Mouse (Mus musculus): ENCODE data around the gene Wdr81. TPM values are rescaled to one million over a fixed set of nuclear protein-coding genes. Genes with fewer than 3 reads are reported as not detected.

The Wdr81 gene
- total and polyA plus RNA-seq, 2 experiments from 2014 or later = 4.5 to 29.7 TPM

GRCm38 (mm10) chr11:75406104-75406503 lies 48.4 kb downstream of the Wdr81 start:
- no peak for TF ChIP-seq CTCF (IDR thresholded peaks at IDR 0.05)
- H3K9ac ChIP-seq (replicated peaks; ENCODE audit: low read length, poor library complexity, severe bottlenecking) = no peak overlapping the region
- no peaks in the 10 kb centered on the region for H3K9me3 ChIP-seq (ENCODE audit: low read length)
- no peak for ATAC-seq (ENCODE audit: low FRiP score)
- WGBS = 82% methylated on average over 4 of the region's 4 CpGs
- H3K4me2 ChIP-seq (ENCODE audit: low read depth, low read length, poor library complexity, severe bottlenecking) = no peak overlapping the region
- H3K36me3 ChIP-seq (ENCODE audit: insufficient read depth, low read length) = no peaks in the 10 kb centered on the region
- H3K27ac ChIP-seq (ENCODE audit: low read depth, low read length) = no peak overlapping the region
- no peak overlapping the region for H3K4me3 ChIP-seq (ENCODE audit: low read depth, low read length)
- DNase-seq (ENCODE audit: low spot score) = no peak
- H3K4me1 ChIP-seq (ENCODE audit: insufficient read depth, low read length) = no peaks in the 10 kb centered on the region
- no peaks in the 10 kb centered on the region for H3K27me3 ChIP-seq (ENCODE audit: insufficient read depth, low read length)

GRCm38 (mm10) chr11:75404801-75405200 lies 49.7 kb downstream of the Wdr81 start:
- no peak for ATAC-seq (ENCODE audit: low FRiP score)
- 88% methylated on average over 6 of the region's 6 CpGs for WGBS
- no peaks in the 10 kb centered on the region for H3K9me3 ChIP-seq (ENCODE audit: low read length)

GRCm38 (mm10) chr11:75403301-75404052 lies 51.0 kb downstream of the Wdr81 start:
- Histone ChIP-seq H3K9me3 (ENCODE audit: low read length) (no peaks in the 10 kb centered on the region), H3K4me1 (ENCODE audit: insufficient read depth, low read length) (no peaks in the 10 kb centered on the region), H3K36me3 (ENCODE audit: insufficient read depth, low read length) (no peaks in the 10 kb centered on the region), H3K27ac (ENCODE audit: low read depth, low read length) (no peak overlapping the region), H3K4me2 (ENCODE audit: low read depth, low read length, poor library complexity, severe bottlenecking) (no peak overlapping the region), H3K27me3 (ENCODE audit: insufficient read depth, low read length) (no peaks in the 10 kb centered on the region), H3K9ac (replicated peaks; ENCODE audit: low read length, poor library complexity, severe bottlenecking) (no peak overlapping the region), H3K4me3 (ENCODE audit: low read depth, low read length) (no peak overlapping the region)
- DNase-seq (ENCODE audit: low spot score) = no peak
- ATAC-seq (ENCODE audit: low FRiP score) = no peak
- no peak for TF ChIP-seq CTCF (IDR thresholded peaks at IDR 0.05)
- 79% methylated on average over 6 of the region's 6 CpGs for WGBS

More at GRCm38 (mm10) chr11:75404801-75405200, 49.7 kb downstream of the Wdr81 start:
- Histone ChIP-seq H3K9ac (replicated peaks; ENCODE audit: low read length, poor library complexity, severe bottlenecking) (no peak overlapping the region), H3K36me3 (ENCODE audit: insufficient read depth, low read length) (no peaks in the 10 kb centered on the region), H3K4me1 (ENCODE audit: insufficient read depth, low read length) (no peaks in the 10 kb centered on the region), H3K27ac (ENCODE audit: low read depth, low read length) (no peak overlapping the region), H3K4me2 (ENCODE audit: low read depth, low read length, poor library complexity, severe bottlenecking) (no peak overlapping the region), H3K4me3 (ENCODE audit: low read depth, low read length) (no peak overlapping the region), H3K27me3 (ENCODE audit: insufficient read depth, low read length) (no peaks in the 10 kb centered on the region)
- no peak for TF ChIP-seq CTCF (IDR thresholded peaks at IDR 0.05)
- DNase-seq (ENCODE audit: low spot score) = no peak

- ATAC-seq (ENCODE audit: low FRiP score) (peak; percentile 72; the same call in 1 of the 2 replicates), DNase-seq (ENCODE audit: low spot score) (peak; percentile 90)
- no peak overlapping the region for H3K4me3 ChIP-seq (ENCODE audit: low read depth, low read length)
- H3K4me1 ChIP-seq (ENCODE audit: insufficient read depth, low read length) = no peaks in the 10 kb centered on the region
- H3K9me3 ChIP-seq (ENCODE audit: low read length) = no peaks in the 10 kb centered on the region
- H3K4me2 ChIP-seq (ENCODE audit: low read depth, low read length, poor library complexity, severe bottlenecking) = no peak overlapping the region
- no peak overlapping the region for H3K9ac ChIP-seq (replicated peaks; ENCODE audit: low read length, poor library complexity, severe bottlenecking)
- no peaks in the 10 kb centered on the region for H3K27me3 ChIP-seq (ENCODE audit: insufficient read depth, low read length)
- TF ChIP-seq CTCF (IDR thresholded peaks at IDR 0.05) = peak; percentile 87
- no peaks in the 10 kb centered on the region for H3K36me3 ChIP-seq (ENCODE audit: insufficient read depth, low read length)
- WGBS = 47% methylated on average over 5 of the region's 5 CpGs
- peak overlapping the region; percentile 60; the same call in 1 of the 2 replicates for H3K27ac ChIP-seq (ENCODE audit: low read depth, low read length)
These were observed 52.2 kb downstream of the Wdr81 start for GRCm38 (mm10) chr11:75402271-75402690.

GRCm38 (mm10) chr11:75400099-75400498 lies 54.4 kb downstream of the Wdr81 start:
- no peak overlapping the region for H3K9ac ChIP-seq (replicated peaks; ENCODE audit: low read length, poor library complexity, severe bottlenecking)
- H3K36me3 ChIP-seq (ENCODE audit: insufficient read depth, low read length) = no peaks in the 10 kb centered on the region
- DNase-seq (ENCODE audit: low spot score) (peak; percentile 35), ATAC-seq (ENCODE audit: low FRiP score) (no peak)
- no peak for TF ChIP-seq CTCF (IDR thresholded peaks at IDR 0.05)
- H3K27me3 ChIP-seq (ENCODE audit: insufficient read depth, low read length) = no peaks in the 10 kb centered on the region
- no peak overlapping the region for H3K4me2 ChIP-seq (ENCODE audit: low read depth, low read length, poor library complexity, severe bottlenecking)
- no peak overlapping the region for H3K4me3 ChIP-seq (ENCODE audit: low read depth, low read length)
- H3K27ac ChIP-seq (ENCODE audit: low read depth, low read length) = no peak overlapping the region
- H3K9me3 ChIP-seq (ENCODE audit: low read length) = no peaks in the 10 kb centered on the region
- 52% methylated on average over 9 of the region's 9 CpGs for WGBS
- H3K4me1 ChIP-seq (ENCODE audit: insufficient read depth, low read length) = no peaks in the 10 kb centered on the region

- no peak overlapping the region for H3K4me3 ChIP-seq (ENCODE audit: low read depth, low read length)
- no peak for TF ChIP-seq CTCF (IDR thresholded peaks at IDR 0.05)
- H3K4me1 ChIP-seq (ENCODE audit: insufficient read depth, low read length) = no peaks in the 10 kb centered on the region
- no peak overlapping the region for H3K4me2 ChIP-seq (ENCODE audit: low read depth, low read length, poor library complexity, severe bottlenecking)
- H3K27me3 ChIP-seq (ENCODE audit: insufficient read depth, low read length) = no peaks in the 10 kb centered on the region
- WGBS = 83% methylated on average over 11 of the region's 11 CpGs
- no peak overlapping the region for H3K9ac ChIP-seq (replicated peaks; ENCODE audit: low read length, poor library complexity, severe bottlenecking)
- DNase-seq (ENCODE audit: low spot score) = no peak
- no peaks in the 10 kb centered on the region for H3K9me3 ChIP-seq (ENCODE audit: low read length)
- ATAC-seq (ENCODE audit: low FRiP score) = no peak
- no peak overlapping the region for H3K27ac ChIP-seq (ENCODE audit: low read depth, low read length)
- no peaks in the 10 kb centered on the region for H3K36me3 ChIP-seq (ENCODE audit: insufficient read depth, low read length)
These were observed 55.1 kb downstream of the Wdr81 start for GRCm38 (mm10) chr11:75399411-75399841.
